Mouse (Mus musculus): ENCODE measurements around the gene Gsdma. TPM values are rescaled to one million over a fixed set of nuclear protein-coding genes. Genes with fewer than 3 reads are reported as not detected.

The Gsdma gene
- polyA plus RNA-seq, 1 experiment, result not detected

DNA sequence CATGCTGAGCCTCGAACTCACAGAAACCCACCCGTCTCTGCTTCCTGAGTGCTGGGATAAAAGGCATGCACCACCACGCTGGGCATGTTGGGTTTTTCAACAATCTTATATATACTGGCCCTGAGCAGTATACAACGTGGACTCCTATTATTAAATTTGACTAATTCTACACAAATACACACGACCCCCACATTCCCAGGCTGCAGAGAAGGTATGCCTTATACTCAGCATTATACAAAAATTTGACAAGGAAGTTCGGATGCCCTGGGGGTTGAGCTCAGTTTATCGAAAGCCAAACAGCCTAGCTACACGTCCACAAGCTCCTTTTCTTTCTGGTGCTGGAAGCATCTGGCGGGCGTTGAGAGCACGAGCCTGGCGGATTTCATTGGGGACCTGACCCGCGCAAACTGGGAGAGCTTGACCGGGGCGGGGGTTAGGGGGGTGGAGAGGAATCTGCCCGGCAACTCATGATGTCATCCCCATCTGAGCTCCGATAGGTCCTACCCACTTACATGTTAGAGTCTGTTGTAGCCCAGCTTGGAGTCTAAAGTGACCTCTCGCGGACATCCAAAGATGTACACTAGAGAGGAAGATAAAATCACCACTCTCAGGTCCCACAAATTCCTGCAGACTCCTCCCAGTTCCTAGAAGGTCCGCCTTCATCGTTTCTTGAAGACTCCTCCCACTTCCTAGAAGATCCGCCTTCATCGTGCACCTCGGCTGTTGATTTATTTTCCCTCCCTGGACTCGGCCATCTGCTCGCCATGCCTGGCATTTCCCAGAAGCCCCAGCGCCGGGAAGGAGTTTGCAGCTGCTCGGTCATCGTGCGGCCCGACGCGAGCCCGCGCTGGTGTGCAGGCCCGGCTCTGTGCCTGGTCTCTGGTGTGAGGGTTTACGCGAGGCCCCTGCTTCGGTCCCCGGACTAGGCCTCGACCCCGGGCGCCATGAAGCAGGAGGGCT lies 17.9 kb downstream of the Gsdma start, which contains the start of gene Psmd3:
TSS of gene Psmd3 (plus strand) at position 769 of the 960 bp plus-strand sequence.
- no peaks in the 10 kb centered on the region for H3K27me3 ChIP-seq (ENCODE audit: control insufficient read depth, insufficient read depth, insufficient read length)
- peaks cover 47% of the 10 kb centered on the region for H3K79me2 ChIP-seq (ENCODE audit: control insufficient read depth, insufficient read depth)
- peaks cover 30% of the 10 kb centered on the region for H3K36me3 ChIP-seq (ENCODE audit: control insufficient read depth, insufficient read depth)
- peak within 1 kb of the TSS; percentile 98 for H3ac ChIP-seq (ENCODE audit: control insufficient read depth, insufficient read length, low read depth)
- peaks cover 35% of the 10 kb centered on the region for H3K79me3 ChIP-seq (ENCODE audit: low read depth)
- TF ChIP-seq MAX (IDR thresholded peaks at IDR 0.05) (peak; percentile 91), MYOD1 (IDR thresholded peaks at IDR 0.05; ENCODE audit: control insufficient read depth, insufficient read length, low read depth) (peak; percentile 49), MYOG (IDR thresholded peaks at IDR 0.05; ENCODE audit: control insufficient read depth, extremely low read depth, insufficient read length) (no peak)
- H3K4me3 ChIP-seq (ENCODE audit: insufficient read depth, poor library complexity, severe bottlenecking), result peak within 1 kb of the TSS; percentile 100

DNA sequence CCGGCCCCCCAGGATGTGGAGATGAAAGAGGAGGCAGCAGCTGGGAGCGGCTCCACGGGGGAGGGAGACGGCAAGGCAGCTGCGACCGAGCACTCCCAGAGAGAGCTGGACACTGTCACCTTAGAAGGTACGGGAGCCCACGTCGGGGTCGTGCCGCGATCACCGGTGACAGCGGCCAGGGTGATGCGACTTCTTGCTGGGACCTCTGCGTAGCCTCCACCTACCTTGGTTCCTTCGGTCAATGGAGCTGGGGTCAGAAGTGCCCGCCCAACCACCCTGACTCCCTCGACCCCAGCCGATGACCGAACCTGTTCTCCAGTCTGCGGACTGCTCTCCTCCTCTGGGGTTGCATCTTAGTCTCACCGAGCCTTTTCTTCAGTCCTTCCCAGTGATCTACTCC lies 18.7 kb downstream of the Gsdma start:
- H3K27me3 ChIP-seq (ENCODE audit: control insufficient read depth, insufficient read depth, insufficient read length), result no peaks in the 10 kb centered on the region
- peaks cover 38% of the 10 kb centered on the region for H3K36me3 ChIP-seq (ENCODE audit: control insufficient read depth, insufficient read depth)
- TF ChIP-seq FOSL1 (IDR thresholded peaks at IDR 0.05; ENCODE audit: insufficient read depth, low read length, poor library complexity, severe bottlenecking) (no peak), MYOG (IDR thresholded peaks at IDR 0.05; ENCODE audit: control insufficient read depth, extremely low read depth, insufficient read length) (no peak), MYOD1 (IDR thresholded peaks at IDR 0.05; ENCODE audit: control insufficient read depth, insufficient read length, low read depth) (no peak), MAX (IDR thresholded peaks at IDR 0.05) (no peak), CEBPB (IDR thresholded peaks at IDR 0.05; ENCODE audit: low read depth) (no peak), USF1 (IDR thresholded peaks at IDR 0.05; ENCODE audit: low read depth) (no peak), CTCF (IDR thresholded peaks at IDR 0.05; ENCODE audit: control insufficient read depth, insufficient read depth, insufficient read length) (no peak)
- peaks cover 52% of the 10 kb centered on the region for H3K79me2 ChIP-seq (ENCODE audit: control insufficient read depth, insufficient read depth)
- peaks cover 40% of the 10 kb centered on the region for H3K79me3 ChIP-seq (ENCODE audit: low read depth)
- H3K4me3 ChIP-seq (ENCODE audit: insufficient read depth, poor library complexity, severe bottlenecking), result peak overlapping the region; percentile 100
- H3ac ChIP-seq (ENCODE audit: control insufficient read depth, insufficient read length, low read depth), result peak overlapping the region; percentile 98

DNA sequence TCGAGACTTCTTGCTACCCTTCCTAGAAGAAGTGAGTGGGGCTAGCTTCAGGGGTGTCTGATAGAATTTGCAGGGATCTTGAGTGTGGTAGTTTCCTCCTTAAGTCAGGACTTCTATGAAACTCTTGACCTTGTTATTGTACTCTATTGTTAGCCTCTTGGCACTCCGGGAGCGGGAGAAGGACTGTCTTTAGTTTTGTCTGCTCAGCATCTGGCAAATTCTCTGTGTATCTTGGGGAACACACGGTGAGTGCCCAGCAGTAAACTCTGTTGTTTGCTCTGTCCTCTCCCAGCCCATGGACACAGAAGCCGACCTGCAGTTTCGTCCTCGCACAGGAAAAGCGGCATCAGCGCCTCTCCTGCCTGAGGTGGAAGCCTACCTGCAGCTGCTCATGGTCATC lies 21.5 kb downstream of the Gsdma start:
- Histone ChIP-seq H3K79me2 (ENCODE audit: control insufficient read depth, insufficient read depth) (peaks cover 59% of the 10 kb centered on the region), H3ac (ENCODE audit: control insufficient read depth, insufficient read length, low read depth) (no peak overlapping the region), H3K36me3 (ENCODE audit: control insufficient read depth, insufficient read depth) (peaks cover 61% of the 10 kb centered on the region), H3K4me3 (ENCODE audit: insufficient read depth, poor library complexity, severe bottlenecking) (no peak overlapping the region), H3K27me3 (ENCODE audit: control insufficient read depth, insufficient read depth, insufficient read length) (no peaks in the 10 kb centered on the region), H3K79me3 (ENCODE audit: low read depth) (peaks cover 40% of the 10 kb centered on the region)
- TF ChIP-seq MAX (IDR thresholded peaks at IDR 0.05) (no peak), FOSL1 (IDR thresholded peaks at IDR 0.05; ENCODE audit: insufficient read depth, low read length, poor library complexity, severe bottlenecking) (no peak), MYOD1 (IDR thresholded peaks at IDR 0.05; ENCODE audit: control insufficient read depth, insufficient read length, low read depth) (no peak), CTCF (IDR thresholded peaks at IDR 0.05; ENCODE audit: control insufficient read depth, insufficient read depth, insufficient read length) (no peak), USF1 (IDR thresholded peaks at IDR 0.05; ENCODE audit: low read depth) (no peak), CEBPB (IDR thresholded peaks at IDR 0.05; ENCODE audit: low read depth) (no peak), MYOG (IDR thresholded peaks at IDR 0.05; ENCODE audit: control insufficient read depth, extremely low read depth, insufficient read length) (no peak)

GRCm38 (mm10) chr11:98686976-98687375 lies 22.8 kb downstream of the Gsdma start:
- H3K79me3 ChIP-seq (ENCODE audit: low read depth), result peaks cover 40% of the 10 kb centered on the region
- H3K27me3 ChIP-seq (ENCODE audit: control insufficient read depth, insufficient read depth, insufficient read length), result no peaks in the 10 kb centered on the region
- H3K4me3 ChIP-seq (ENCODE audit: insufficient read depth, poor library complexity, severe bottlenecking), result no peak overlapping the region
- no peak for TF ChIP-seq MYOG (IDR thresholded peaks at IDR 0.05; ENCODE audit: control insufficient read depth, extremely low read depth, insufficient read length)
- no peak for TF ChIP-seq USF1 (IDR thresholded peaks at IDR 0.05; ENCODE audit: low read depth)
- TF ChIP-seq MAX (IDR thresholded peaks at IDR 0.05), result no peak
- no peak for TF ChIP-seq CEBPB (IDR thresholded peaks at IDR 0.05; ENCODE audit: low read depth)
- no peak for TF ChIP-seq MYOD1 (IDR thresholded peaks at IDR 0.05; ENCODE audit: control insufficient read depth, insufficient read length, low read depth)
- TF ChIP-seq FOSL1 (IDR thresholded peaks at IDR 0.05; ENCODE audit: insufficient read depth, low read length, poor library complexity, severe bottlenecking), result no peak
- no peak for TF ChIP-seq CTCF (IDR thresholded peaks at IDR 0.05; ENCODE audit: control insufficient read depth, insufficient read depth, insufficient read length)
- peaks cover 59% of the 10 kb centered on the region for H3K79me2 ChIP-seq (ENCODE audit: control insufficient read depth, insufficient read depth)
- peaks cover 74% of the 10 kb centered on the region for H3K36me3 ChIP-seq (ENCODE audit: control insufficient read depth, insufficient read depth)
- H3ac ChIP-seq (ENCODE audit: control insufficient read depth, insufficient read length, low read depth), result no peak overlapping the region

DNA sequence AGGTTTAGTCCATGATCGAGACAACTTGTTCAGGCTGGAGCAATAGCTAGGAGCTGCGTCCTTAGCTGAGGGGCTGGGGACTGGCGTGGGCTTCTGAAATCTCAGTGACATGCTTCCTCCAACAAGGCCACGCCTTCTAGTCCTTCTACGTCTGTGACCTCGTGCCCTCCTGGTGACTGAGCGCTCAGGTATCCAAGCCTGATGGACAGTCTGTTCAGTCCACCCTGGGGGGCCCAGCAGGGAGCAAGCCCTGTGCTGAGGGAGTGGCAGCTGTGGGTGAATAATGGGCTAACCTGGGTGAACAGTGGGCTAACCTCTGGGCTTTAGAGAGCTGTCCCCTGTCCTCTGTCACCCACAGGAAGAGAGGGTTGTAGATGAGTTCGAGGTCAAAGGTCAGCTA lies 23.9 kb downstream of the Gsdma start:
- H3K79me3 ChIP-seq (ENCODE audit: low read depth), result peaks cover 35% of the 10 kb centered on the region
- peaks cover 84% of the 10 kb centered on the region for H3K36me3 ChIP-seq (ENCODE audit: control insufficient read depth, insufficient read depth)
- TF ChIP-seq MYOD1 (IDR thresholded peaks at IDR 0.05; ENCODE audit: control insufficient read depth, insufficient read length, low read depth) (no peak), MAX (IDR thresholded peaks at IDR 0.05) (no peak), USF1 (IDR thresholded peaks at IDR 0.05; ENCODE audit: low read depth) (no peak), FOSL1 (IDR thresholded peaks at IDR 0.05; ENCODE audit: insufficient read depth, low read length, poor library complexity, severe bottlenecking) (no peak), CTCF (IDR thresholded peaks at IDR 0.05; ENCODE audit: control insufficient read depth, insufficient read depth, insufficient read length) (no peak), CEBPB (IDR thresholded peaks at IDR 0.05; ENCODE audit: low read depth) (no peak), MYOG (IDR thresholded peaks at IDR 0.05; ENCODE audit: control insufficient read depth, extremely low read depth, insufficient read length) (no peak)
- H3K4me3 ChIP-seq (ENCODE audit: insufficient read depth, poor library complexity, severe bottlenecking), result no peak overlapping the region
- peaks cover 52% of the 10 kb centered on the region for H3K79me2 ChIP-seq (ENCODE audit: control insufficient read depth, insufficient read depth)
- H3ac ChIP-seq (ENCODE audit: control insufficient read depth, insufficient read length, low read depth), result no peak overlapping the region
- no peaks in the 10 kb centered on the region for H3K27me3 ChIP-seq (ENCODE audit: control insufficient read depth, insufficient read depth, insufficient read length)

Measured in C2C12 (cell line).